Comparison of ENCODE assay signal across 15 mouse cellular contexts in genomic region chr17:73548119-73548518, GRCm38 (mm10).
DNase-seq lines count a peak whose midpoint lies in the region; ATAC-seq lines count a peak whose summit lies in the region.
"Had no signal": no experiment of that assay in that cellular context is flagged by ENCODE, and none has a peak within 500 bp of the region (broad histone marks: within the 10 kb centered on the region; RNA-seq: fewer than 3 reads in every experiment).

No protein-coding gene starts in this region.

- ATAC-seq in neural tube, embryonic 15.5 days (ENCODE audit: low FRiP score): 0 out of 2 replicates have a peak, but pooled peaks have one; percentile 39
- ATAC-seq in activated CD4-positive, CD25-positive, alpha-beta regulatory T cell, adult 4 months: no peak
- ATAC-seq: Patski had no signal

- H3K4me2 ChIP-seq in neural tube, embryonic 15.5 days: no peak overlapping the region
- H3K4me2 ChIP-seq: heart, embryonic 15.5 days; lung, embryonic 15.5 days had no signal

- peak overlapping the region; percentile 73 for H3K27ac ChIP-seq in neural tube, embryonic 15.5 days (replicated peaks)
- H3K27ac ChIP-seq: heart, embryonic 15.5 days; lung, embryonic 15.5 days had no signal

- 27% methylated on average over 7 of the region's 7 CpGs for WGBS in neural tube, embryonic 15.5 days

- no peaks in the 10 kb centered on the region for H3K9me3 ChIP-seq in neural tube, embryonic 15.5 days (replicated peaks)
- H3K9me3 ChIP-seq: heart, embryonic 15.5 days; lung, embryonic 15.5 days had no signal

- no peak overlapping the region for H3K4me3 ChIP-seq in neural tube, embryonic 15.5 days (replicated peaks)
- H3K4me3 ChIP-seq: heart, embryonic 15.5 days; lung, embryonic 15.5 days had no signal

- no peak overlapping the region for H3K9ac ChIP-seq in neural tube, embryonic 15.5 days (replicated peaks)
- H3K9ac ChIP-seq: heart, embryonic 15.5 days; lung, embryonic 15.5 days had no signal

- no peaks in the 10 kb centered on the region for H3K36me3 ChIP-seq in neural tube, embryonic 15.5 days
- H3K36me3 ChIP-seq: heart, embryonic 15.5 days; lung, embryonic 15.5 days had no signal

- H3K27me3 ChIP-seq in neural tube, embryonic 15.5 days (replicated peaks): no peaks in the 10 kb centered on the region
- H3K27me3 ChIP-seq: heart, embryonic 15.5 days; lung, embryonic 15.5 days; Patski had no signal

- peaks cover 26% of the 10 kb centered on the region for H3K4me1 ChIP-seq in neural tube, embryonic 15.5 days
- H3K4me1 ChIP-seq: heart, embryonic 15.5 days; lung, embryonic 15.5 days had no signal

- DNase-seq in cerebellum, postnatal 14 days: peak; percentile 30 to 47
- no peak for DNase-seq in cerebellum, postnatal 25 days
- peak; percentile 46 to 59 for DNase-seq in kidney, postnatal 4 days
- no peak for DNase-seq in kidney, postnatal 36 days
- peak; percentile 51 for DNase-seq in mesoderm, embryonic 11.5 days (ENCODE audit: low read depth, low spot score)
- DNase-seq in Muller cell, postnatal 12 days (ENCODE audit: inconsistent ontology term): no peak
- DNase-seq: cerebellum, adult 2 months; liver; right cerebral cortex, postnatal 25 days; thymus, postnatal 25 days had no signal

Comparison
In these comparisons a context has a peak if more than half of its experiments do, and no peak if none do; other contexts are left out.
1. DNase-seq: peak in cerebellum, postnatal 14 days (2 of 2), kidney, postnatal 4 days (2 of 2) and mesoderm, embryonic 11.5 days (single experiment); none in cerebellum, postnatal 25 days (0 of 2), kidney, postnatal 36 days (0 of 2) and Muller cell, postnatal 12 days (single experiment).